Mouse (Mus musculus) heart, embryonic 10.5 days (tissue): Measurements from ENCODE around the gene Klk1b1. TPM values are rescaled to one million over a fixed set of nuclear protein-coding genes. Genes with fewer than 3 reads are reported as not detected.

Source experiments
- polyA plus RNA-seq: library from polyadenylated mRNA; unstranded; fragments of >200 nt; fragmentation: Nextera tagmentation; extraction: Ambion mirVana; gene quantifications from 2 replicates; pipeline ENCODE4 v1.2.1, GENCODE M21; 2016

The Klk1b1 gene
- polyA plus RNA-seq, 1 experiment from 2014 or later, result not detected

Other genes with a start within 250 kb of the Klk1b1 start
- not detected in 2 replicates for gene Klk12, start 197.9 kb upstream of the Klk1b1 start, polyA plus RNA-seq
- gene Klk11, start 192.1 kb upstream of the Klk1b1 start, polyA plus RNA-seq, result not detected in 2 replicates
- gene Klk10, start 185.7 kb upstream of the Klk1b1 start, polyA plus RNA-seq, result 0.20 and 0.28 TPM in 2 replicates
- gene Klk9, start 174.9 kb upstream of the Klk1b1 start, polyA plus RNA-seq, result not detected in 2 replicates
- 25.2 and 28.5 TPM in 2 replicates for gene Klk8, start 169.2 kb upstream of the Klk1b1 start, polyA plus RNA-seq
- not detected in 2 replicates for gene Klk7, start 155.5 kb upstream of the Klk1b1 start, polyA plus RNA-seq
- not detected in 2 replicates for gene Klk6, start 142.3 kb upstream of the Klk1b1 start, polyA plus RNA-seq
- 0.14 TPM in 1 of 2 replicates, not detected in the other for gene Klk5, start 124.8 kb upstream of the Klk1b1 start, polyA plus RNA-seq
- gene Klk4, start 85.6 kb upstream of the Klk1b1 start, polyA plus RNA-seq, result 0.10 TPM in 1 of 2 replicates, not detected in the other
- gene Klk15, start 33.0 kb upstream of the Klk1b1 start, polyA plus RNA-seq, result not detected in 2 replicates
- not detected in 2 replicates for gene Klk1b8, start 16.1 kb upstream of the Klk1b1 start, polyA plus RNA-seq
- gene Klk1b9, start 9.3 kb downstream of the Klk1b1 start, polyA plus RNA-seq, result not detected in 2 replicates
- not detected in 2 replicates for gene Klk1b11, start 29.1 kb downstream of the Klk1b1 start, polyA plus RNA-seq
- not detected in 2 replicates for gene Klk1b26, start 45.4 kb downstream of the Klk1b1 start, polyA plus RNA-seq
- gene Klk1b27, start 85.5 kb downstream of the Klk1b1 start, polyA plus RNA-seq, result not detected in 2 replicates
- not detected in 2 replicates for gene Klk1b21, start 135.6 kb downstream of the Klk1b1 start, polyA plus RNA-seq
- gene Klk1b22, start 145.9 kb downstream of the Klk1b1 start, polyA plus RNA-seq, result not detected in 2 replicates
- gene Klk1b16, start 170.0 kb downstream of the Klk1b1 start, polyA plus RNA-seq, result not detected in 2 replicates
- gene Klk1b24, start 221.5 kb downstream of the Klk1b1 start, polyA plus RNA-seq, result not detected in 2 replicates
- not detected in 2 replicates for gene Klk1b3, start 231.4 kb downstream of the Klk1b1 start, polyA plus RNA-seq
- not detected in 2 replicates for gene Klk1b4, start 240.7 kb downstream of the Klk1b1 start, polyA plus RNA-seq
- gene Klk1b5, start 249.2 kb downstream of the Klk1b1 start, polyA plus RNA-seq, result not detected in 2 replicates